Mouse (Mus musculus) liver, adult 2 months (tissue): ENCODE results near the gene Rnf185. TPM values are rescaled to one million over a fixed set of nuclear protein-coding genes. Genes with fewer than 3 reads are reported as not detected.

Experiments
- DNase-seq: peaks from one replicate; pipeline ENCODE4 v3.0.0-alpha.2; 2011; ENCODE audit warnings: low read depth, low spot score; ENCODE audit errors: extremely low read depth
- H3K27ac ChIP-seq: fragments of 200-500 bp; replicated peaks from 2 replicates; pipeline ENCODE4 v1.5.1; 2012; ENCODE audit warnings: low read depth, mild to moderate bottlenecking, control low read depth, inconsistent platforms, low read length; ENCODE audit not compliant: insufficient read depth
- H3K27me3 ChIP-seq: fragments of 200-500 bp; 2 replicates; pipeline ENCODE4 v1.6.1; 2012; ENCODE audit warnings: mild to moderate bottlenecking, moderate library complexity, low read length, inconsistent platforms; ENCODE audit not compliant: control insufficient read depth, insufficient read depth
- H3K36me3 ChIP-seq: fragments of 200-500 bp; 2 replicates; pipeline ENCODE4 v1.6.1; 2012; ENCODE audit warnings: low read length, inconsistent platforms; ENCODE audit not compliant: control insufficient read depth, insufficient read depth
- H3K4me1 ChIP-seq: fragments of 200-500 bp; 2 replicates; pipeline ENCODE4 v1.6.1; 2011; ENCODE audit warnings: low read length; ENCODE audit not compliant: control insufficient read depth, insufficient read depth
- H3K4me3 ChIP-seq: fragments of 200-500 bp; 2 replicates; pipeline ENCODE4 v1.5.1; 2011; ENCODE audit warnings: low read depth, mild to moderate bottlenecking, control low read depth, low read length, moderate library complexity; ENCODE audit not compliant: insufficient read depth
- H3K79me2 ChIP-seq: fragments of 200-500 bp; 2 replicates; pipeline ENCODE4 v1.6.1; 2012; ENCODE audit warnings: inconsistent platforms, mild to moderate bottlenecking, low read length, moderate library complexity; ENCODE audit not compliant: control insufficient read depth, insufficient read depth
- H3K9ac ChIP-seq: fragments of 200-500 bp; 2 replicates; pipeline ENCODE4 v1.6.1; 2012; ENCODE audit warnings: low read depth, mild to moderate bottlenecking, control low read depth, inconsistent platforms, low read length
- CTCF ChIP-seq: fragments of 200-500 bp; IDR thresholded peaks from 2 replicates; pipeline ENCODE4 v1.5.1; 2011; ENCODE audit warnings: low read depth, low read length, control low read depth
- POLR2A ChIP-seq: fragments of 200-500 bp; IDR thresholded peaks from 2 replicates; pipeline ENCODE4 v1.6.1; 2011; ENCODE audit warnings: low read length, control low read depth; ENCODE audit not compliant: insufficient read depth; ENCODE audit errors: extremely low read depth
- WGBS: fragments of 180-500 bp; shearing (Covaris S2); methylation state at CpG from one replicate; pipeline ENCODE4 v1.1.7; 2018; 5-methylcytosine and 5-hydroxymethylcytosine counted together
- polyA plus RNA-seq: library from polyadenylated mRNA; depleted of rRNA; stranded (reverse); fragments of >200 nt; gene quantifications from 2 replicates; pipeline ENCODE4 v1.2.3, GENCODE M21; 2012; rRNA removed
- total RNA-seq: library from RNA; depleted of rRNA; stranded (reverse); fragments of >200 nt; gene quantifications from 2 replicates; pipeline ENCODE4 v1.2.3, GENCODE M21; 2014; rRNA removed

Rnf185 gene
- total and polyA plus RNA-seq, 2 experiments: 11.2 to 33.3 TPM

- H3K36me3 ChIP-seq: no peaks in the 10 kb centered on the region
- H3K4me1 ChIP-seq: peaks cover 6% of the 10 kb centered on the region; the same call in 1 of the 2 replicates
- H3K9ac ChIP-seq: no peak overlapping the region
- H3K4me3 ChIP-seq: no peak overlapping the region
- WGBS: 91% methylated on average over 2 of the region's 2 CpGs
- TF ChIP-seq CTCF: no peak
- no peak for TF ChIP-seq POLR2A
- H3K79me2 ChIP-seq: no peaks in the 10 kb centered on the region
- no peaks in the 10 kb centered on the region for H3K27me3 ChIP-seq
- DNase-seq: no peak
- no peak overlapping the region for H3K27ac ChIP-seq
These were observed 82.0 kb downstream of the Rnf185 start for GRCm38 (mm10) chr11:3370162-3370561.

GRCm38 (mm10) chr11:3369449-3369848, 82.7 kb downstream of the Rnf185 start:
- Histone ChIP-seq H3K27me3 (no peaks in the 10 kb centered on the region), H3K27ac (no peak overlapping the region), H3K9ac (no peak overlapping the region), H3K4me3 (no peak overlapping the region), H3K79me2 (no peaks in the 10 kb centered on the region), H3K36me3 (no peaks in the 10 kb centered on the region), H3K4me1 (peaks cover 6% of the 10 kb centered on the region; the same call in 1 of the 2 replicates)
- 95% methylated on average over 5 of the region's 5 CpGs for WGBS
- DNase-seq: no peak
- TF ChIP-seq POLR2A (no peak), CTCF (no peak)

- H3K27me3 ChIP-seq: no peaks in the 10 kb centered on the region
These were observed 83.2 kb downstream of the Rnf185 start for GRCm38 (mm10) chr11:3368983-3369382.

GRCm38 (mm10) chr11:3366411-3366810, 85.8 kb downstream of the Rnf185 start:
- Histone ChIP-seq H3K79me2 (no peaks in the 10 kb centered on the region), H3K27ac (no peak overlapping the region), H3K4me3 (no peak overlapping the region), H3K4me1 (peaks cover 3% of the 10 kb centered on the region; the same call in 1 of the 2 replicates), H3K9ac (no peak overlapping the region), H3K27me3 (no peaks in the 10 kb centered on the region), H3K36me3 (no peaks in the 10 kb centered on the region)
- WGBS: 98% methylated on average over 7 of the region's 7 CpGs
- TF ChIP-seq CTCF: no peak
- TF ChIP-seq POLR2A: no peak
- no peak for DNase-seq

More at GRCm38 (mm10) chr11:3368983-3369382, 83.2 kb downstream of the Rnf185 start:
- H3K4me1 ChIP-seq: peaks cover 6% of the 10 kb centered on the region; the same call in 1 of the 2 replicates
- no peak overlapping the region for H3K9ac ChIP-seq
- no peaks in the 10 kb centered on the region for H3K79me2 ChIP-seq
- H3K4me3 ChIP-seq: no peak overlapping the region
- no peak for DNase-seq
- H3K36me3 ChIP-seq: no peaks in the 10 kb centered on the region
- WGBS: 75% methylated on average over 7 of the region's 7 CpGs
- no peak overlapping the region for H3K27ac ChIP-seq
- TF ChIP-seq CTCF: no peak
- no peak for TF ChIP-seq POLR2A

Other genes with a start within 250 kb of the Rnf185 start
- gene Eif4enif1, start 250.0 kb downstream of the Rnf185 start, total RNA-seq: 14.1 and 15.2 TPM in 2 replicates
- 14.1 and 17.2 TPM in 2 replicates for gene Eif4enif1, start 250.0 kb downstream of the Rnf185 start, polyA plus RNA-seq
- gene Drg1, start 185.9 kb downstream of the Rnf185 start, total RNA-seq: 57.1 and 61.9 TPM in 2 replicates
- gene Drg1, start 185.9 kb downstream of the Rnf185 start, polyA plus RNA-seq: 16.8 and 17.8 TPM in 2 replicates
- gene Patz1, start 163.5 kb downstream of the Rnf185 start, total RNA-seq: 4.2 and 5.8 TPM in 2 replicates
- 4.4 and 6.0 TPM in 2 replicates for gene Patz1, start 163.5 kb downstream of the Rnf185 start, polyA plus RNA-seq
- gene Pik3ip1, start 122.0 kb downstream of the Rnf185 start, total RNA-seq: 0.67 and 0.83 TPM in 2 replicates
- 0.59 and 0.77 TPM in 2 replicates for gene Pik3ip1, start 122.0 kb downstream of the Rnf185 start, polyA plus RNA-seq
- gene Limk2, start 43.2 kb downstream of the Rnf185 start, total RNA-seq: 7.2 TPM in 2 replicates
- 6.1 and 9.1 TPM in 2 replicates for gene Limk2, start 43.2 kb downstream of the Rnf185 start, polyA plus RNA-seq
- gene Pla2g3, start 35.9 kb upstream of the Rnf185 start, total RNA-seq: not detected in 2 replicates
- 0.06 TPM in 1 of 2 replicates, not detected in the other for gene Pla2g3, start 35.9 kb upstream of the Rnf185 start, polyA plus RNA-seq
- not detected in 2 replicates for gene Inpp5j, start 52.5 kb upstream of the Rnf185 start, total RNA-seq
- gene Inpp5j, start 52.5 kb upstream of the Rnf185 start, polyA plus RNA-seq: 0.05 and 0.07 TPM in 2 replicates
- 2.4 and 2.6 TPM in 2 replicates for gene Selenom, start 62.3 kb upstream of the Rnf185 start, total RNA-seq
- gene Selenom, start 62.3 kb upstream of the Rnf185 start, polyA plus RNA-seq: 6.3 and 6.7 TPM in 2 replicates
- gene Smtn, start 88.2 kb upstream of the Rnf185 start, total RNA-seq: 2.2 and 4.4 TPM in 2 replicates
- gene Smtn, start 88.2 kb upstream of the Rnf185 start, polyA plus RNA-seq: 2.8 and 2.9 TPM in 2 replicates
- 8.2 and 9.9 TPM in 2 replicates for gene Morc2a, start 196.8 kb upstream of the Rnf185 start, total RNA-seq
- 3.3 and 5.0 TPM in 2 replicates for gene Morc2a, start 196.8 kb upstream of the Rnf185 start, polyA plus RNA-seq